Mouse (Mus musculus): Measurements from ENCODE around the gene Lce6a. TPM values are rescaled to one million over a fixed set of nuclear protein-coding genes. Genes with fewer than 3 reads are reported as not detected.

The Lce6a gene
- polyA plus RNA-seq, 1 experiment from 2014 or later = not detected

GRCm38 (mm10) chr3:92598429-92598828, 23.0 kb downstream of the Lce6a start:
- Histone ChIP-seq H3K9me3 (replicated peaks) (no peaks in the 10 kb centered on the region), H3K27ac (no peak overlapping the region), H3K4me1 (replicated peaks) (no peaks in the 10 kb centered on the region), H3K36me3 (no peaks in the 10 kb centered on the region), H3K4me3 (replicated peaks) (no peak overlapping the region), H3K27me3 (no peaks in the 10 kb centered on the region), H3K9ac (no peak overlapping the region), H3K4me2 (no peak overlapping the region)
- no peak for ATAC-seq (ENCODE audit: low read depth)
- WGBS (ENCODE audit: insufficient replicate concordance) = 68% methylated on average over 2 of the region's 2 CpGs
- DNase-seq = no peak

- WGBS (ENCODE audit: insufficient replicate concordance) = 38% methylated on average over 1 of the region's 1 CpGs
- no peak for DNase-seq
- ATAC-seq (ENCODE audit: low read depth) = no peak
- no peak within 1 kb of the TSS for H3K27ac ChIP-seq
- H3K4me1 ChIP-seq (replicated peaks) = no peaks in the 10 kb centered on the region
- H3K4me2 ChIP-seq = no peak within 1 kb of the TSS
- H3K9ac ChIP-seq = no peak within 1 kb of the TSS
- no peak within 1 kb of the TSS for H3K4me3 ChIP-seq (replicated peaks)
- no peaks in the 10 kb centered on the region for H3K36me3 ChIP-seq
- no peaks in the 10 kb centered on the region for H3K9me3 ChIP-seq (replicated peaks)
- no peaks in the 10 kb centered on the region for H3K27me3 ChIP-seq
Observed at GRCm38 (mm10) chr3:92588858-92589257, 32.6 kb downstream of the Lce6a start, which contains the start of gene Smcp. TSS of gene Smcp (minus strand) at chr3:92588997.

GRCm38 (mm10) chr3:92587190-92587589, 34.3 kb downstream of the Lce6a start:
- Histone ChIP-seq H3K4me1 (replicated peaks) (no peaks in the 10 kb centered on the region), H3K27me3 (no peaks in the 10 kb centered on the region), H3K4me2 (no peak overlapping the region), H3K9ac (no peak overlapping the region), H3K36me3 (no peaks in the 10 kb centered on the region), H3K27ac (no peak overlapping the region), H3K9me3 (replicated peaks) (no peaks in the 10 kb centered on the region), H3K4me3 (replicated peaks) (no peak overlapping the region)
- DNase-seq (no peak), ATAC-seq (ENCODE audit: low read depth) (no peak)
- 61% methylated on average over 3 of the region's 3 CpGs for WGBS (ENCODE audit: insufficient replicate concordance)

GRCm38 (mm10) chr3:92585055-92585454, 36.4 kb downstream of the Lce6a start:
- Histone ChIP-seq H3K9me3 (replicated peaks) (no peaks in the 10 kb centered on the region), H3K4me3 (replicated peaks) (no peak overlapping the region), H3K27me3 (no peaks in the 10 kb centered on the region), H3K4me2 (no peak overlapping the region), H3K4me1 (replicated peaks) (no peaks in the 10 kb centered on the region), H3K27ac (no peak overlapping the region), H3K36me3 (no peaks in the 10 kb centered on the region), H3K9ac (no peak overlapping the region)
- ATAC-seq (ENCODE audit: low read depth) (no peak), DNase-seq (no peak)
- 57% methylated on average over 1 of the region's 1 CpGs for WGBS (ENCODE audit: insufficient replicate concordance)

GRCm38 (mm10) chr3:92583164-92583826, 38.2 kb downstream of the Lce6a start:
- ATAC-seq (ENCODE audit: low read depth) (no peak), DNase-seq (no peak)
- Histone ChIP-seq H3K36me3 (no peaks in the 10 kb centered on the region), H3K4me1 (replicated peaks) (no peaks in the 10 kb centered on the region), H3K4me3 (replicated peaks) (no peak overlapping the region), H3K27me3 (no peaks in the 10 kb centered on the region), H3K9me3 (replicated peaks) (no peaks in the 10 kb centered on the region), H3K4me2 (no peak overlapping the region), H3K27ac (no peak overlapping the region), H3K9ac (no peak overlapping the region)
- WGBS (ENCODE audit: insufficient replicate concordance) = 57% methylated on average over 3 of the region's 3 CpGs

GRCm38 (mm10) chr3:92579508-92579907, 42.0 kb downstream of the Lce6a start:
- no peak overlapping the region for H3K9ac ChIP-seq
- H3K4me3 ChIP-seq (replicated peaks) = no peak overlapping the region
- no peaks in the 10 kb centered on the region for H3K9me3 ChIP-seq (replicated peaks)
- no peaks in the 10 kb centered on the region for H3K4me1 ChIP-seq (replicated peaks)
- 49% methylated on average over 1 of the region's 1 CpGs for WGBS (ENCODE audit: insufficient replicate concordance)
- no peak overlapping the region for H3K4me2 ChIP-seq
- no peaks in the 10 kb centered on the region for H3K27me3 ChIP-seq
- ATAC-seq (ENCODE audit: low read depth) = no peak
- DNase-seq = no peak
- H3K27ac ChIP-seq = no peak overlapping the region
- no peaks in the 10 kb centered on the region for H3K36me3 ChIP-seq

- no peaks in the 10 kb centered on the region for H3K27me3 ChIP-seq
- no peak overlapping the region for H3K27ac ChIP-seq
- no peak overlapping the region for H3K9ac ChIP-seq
- no peaks in the 10 kb centered on the region for H3K36me3 ChIP-seq
- no peak for ATAC-seq (ENCODE audit: low read depth)
- H3K9me3 ChIP-seq (replicated peaks) = no peaks in the 10 kb centered on the region
- no peaks in the 10 kb centered on the region for H3K4me1 ChIP-seq (replicated peaks)
- no peak overlapping the region for H3K4me2 ChIP-seq
- H3K4me3 ChIP-seq (replicated peaks) = no peak overlapping the region
- WGBS (ENCODE audit: insufficient replicate concordance) = 49% methylated on average over 4 of the region's 4 CpGs
- DNase-seq = no peak
Observed at GRCm38 (mm10) chr3:92578652-92579413, 42.6 kb downstream of the Lce6a start.

GRCm38 (mm10) chr3:92573449-92574041, 47.9 kb downstream of the Lce6a start, which contains the start of gene Ivl:
TSS of gene Ivl (minus strand) at chr3:92573735.
- H3K9me3 ChIP-seq (replicated peaks) = no peaks in the 10 kb centered on the region
- H3K27ac ChIP-seq = no peak within 1 kb of the TSS
- 39% methylated on average over 1 of the region's 1 CpGs for WGBS (ENCODE audit: insufficient replicate concordance)
- no peaks in the 10 kb centered on the region for H3K27me3 ChIP-seq
- no peak within 1 kb of the TSS for H3K4me3 ChIP-seq (replicated peaks)
- H3K36me3 ChIP-seq = no peaks in the 10 kb centered on the region
- H3K4me1 ChIP-seq (replicated peaks) = no peaks in the 10 kb centered on the region
- no peak within 1 kb of the TSS for H3K9ac ChIP-seq
- no peak within 1 kb of the TSS for H3K4me2 ChIP-seq
- no peak for ATAC-seq (ENCODE audit: low read depth)
- no peak for DNase-seq

GRCm38 (mm10) chr3:92572514-92573155, 48.8 kb downstream of the Lce6a start:
- H3K27me3 ChIP-seq = no peaks in the 10 kb centered on the region
- H3K4me2 ChIP-seq = no peak overlapping the region
- H3K4me3 ChIP-seq (replicated peaks) = no peak overlapping the region
- no peak overlapping the region for H3K9ac ChIP-seq
- 33% methylated on average over 2 of the region's 2 CpGs for WGBS (ENCODE audit: insufficient replicate concordance)
- H3K36me3 ChIP-seq = no peaks in the 10 kb centered on the region
- DNase-seq (no peak), ATAC-seq (ENCODE audit: low read depth) (no peak)
- H3K27ac ChIP-seq = no peak overlapping the region
- no peaks in the 10 kb centered on the region for H3K9me3 ChIP-seq (replicated peaks)
- H3K4me1 ChIP-seq (replicated peaks) = no peaks in the 10 kb centered on the region

All from liver, embryonic 13.5 days (tissue).